Comparison of ENCODE assay signal across 9 mouse cellular contexts in genomic region chr7:30492765-30493164, GRCm38 (mm10). TPM values are rescaled to one million over a fixed set of nuclear protein-coding genes. Genes with fewer than 3 reads are reported as not detected.
DNase-seq lines count a peak whose midpoint lies in the region; ATAC-seq and TF ChIP-seq lines count a peak whose summit lies in the region.
"Had no signal": no experiment of that assay in that cellular context is flagged by ENCODE, and none has a peak within 500 bp of the region (broad histone marks: within the 10 kb centered on the region; RNA-seq: fewer than 3 reads in every experiment).

No protein-coding gene starts in this region.

- H3K4me2 ChIP-seq in heart, embryonic 11.5 days: no peak overlapping the region
- H3K4me2 ChIP-seq in hindbrain, postnatal 0 days (ENCODE audit: low read depth, low read length): no peak overlapping the region
- no peak overlapping the region for H3K4me2 ChIP-seq in midbrain, postnatal 0 days (ENCODE audit: low read depth, low read length, poor library complexity, severe bottlenecking)
- H3K4me2 ChIP-seq: neural tube, embryonic 13.5 days had no signal

- 19% methylated on average over 4 of the region's 4 CpGs for WGBS in heart, adult 2 months
- WGBS in heart, embryonic 11.5 days (ENCODE audit: insufficient replicate concordance): 24% methylated on average over 4 of the region's 4 CpGs
- 17% methylated on average over 4 of the region's 4 CpGs for WGBS in hindbrain, postnatal 0 days
- 14% methylated on average over 4 of the region's 4 CpGs for WGBS in midbrain, postnatal 0 days

- H3K79me2 ChIP-seq in heart, adult 2 months (replicated peaks; ENCODE audit: control insufficient read depth, insufficient read depth, low read length): no peaks in the 10 kb centered on the region

- ATAC-seq in heart, embryonic 11.5 days (replicated peaks; ENCODE audit: insufficient number of reproducible peaks, low FRiP score, low TSS enrichment): no peak
- ATAC-seq in hindbrain, postnatal 0 days: peak; percentile 46; the same call in 1 of the 2 replicates
- no peak for ATAC-seq in midbrain, postnatal 0 days (ENCODE audit: low FRiP score)

- TF ChIP-seq CTCF in heart, adult 2 months (IDR thresholded peaks at IDR 0.05): peak; percentile 93
- TF ChIP-seq CTCF in hindbrain, postnatal 0 days (IDR thresholded peaks at IDR 0.05; ENCODE audit: low read depth): peak; percentile 85
- TF ChIP-seq CTCF in midbrain, postnatal 0 days (IDR thresholded peaks at IDR 0.05): peak; percentile 81
- TF ChIP-seq CTCF in testis, adult 2 months (IDR thresholded peaks at IDR 0.05; ENCODE audit: control insufficient read depth, insufficient read depth, insufficient replicate concordance, low read depth, low read length): peak; percentile 75; the same call in 1 of the 2 replicates

- intact Hi-C loops in heart, adult 2 months (cut with DNase I): loop anchor here (2.0 to 5.0 kb wide), 2 partner anchors 50 to 120 kb away; no protein-coding TSS in a partner anchor
- intact Hi-C loops in left cerebral cortex, postnatal 10 days (cut with DNase I): no loop called here

- H3K9me3 ChIP-seq in heart, embryonic 11.5 days (replicated peaks; ENCODE audit: control insufficient read depth, low read length): no peaks in the 10 kb centered on the region
- no peaks in the 10 kb centered on the region for H3K9me3 ChIP-seq in hindbrain, postnatal 0 days (ENCODE audit: low read length)
- no peaks in the 10 kb centered on the region for H3K9me3 ChIP-seq in midbrain, postnatal 0 days (ENCODE audit: low read length)
- H3K9me3 ChIP-seq: neural tube, embryonic 13.5 days had no signal

- no peak overlapping the region for H3K9ac ChIP-seq in heart, adult 2 months (ENCODE audit: low read depth, low read length)
- no peak overlapping the region for H3K9ac ChIP-seq in heart, embryonic 11.5 days (ENCODE audit: low read depth, low read length)
- no peak overlapping the region for H3K9ac ChIP-seq in hindbrain, postnatal 0 days (replicated peaks; ENCODE audit: low read length)
- no peak overlapping the region for H3K9ac ChIP-seq in midbrain, postnatal 0 days (replicated peaks; ENCODE audit: low read length, poor library complexity, severe bottlenecking)
- H3K9ac ChIP-seq: neural tube, embryonic 13.5 days had no signal

- no peak for TF ChIP-seq EP300 in heart, adult 2 months (IDR thresholded peaks at IDR 0.05; ENCODE audit: insufficient read depth, low read depth, low read length)

- no peaks in the 10 kb centered on the region for H3K27me3 ChIP-seq in heart, adult 2 months (ENCODE audit: control insufficient read depth, insufficient read depth, low read length)
- H3K27me3 ChIP-seq in heart, embryonic 11.5 days (ENCODE audit: control insufficient read depth, insufficient read depth, low read length): peaks cover 10% of the 10 kb centered on the region
- no peaks in the 10 kb centered on the region for H3K27me3 ChIP-seq in hindbrain, postnatal 0 days (ENCODE audit: insufficient read depth, low read length)
- no peaks in the 10 kb centered on the region for H3K27me3 ChIP-seq in midbrain, postnatal 0 days (ENCODE audit: insufficient read depth, low read length)
- no peaks in the 10 kb centered on the region for H3K27me3 ChIP-seq in testis, adult 2 months (ENCODE audit: control insufficient read depth, insufficient read depth, low read length)
- H3K27me3 ChIP-seq: neural tube, embryonic 13.5 days had no signal

- peak; percentile 63 to 83 for DNase-seq in heart, adult 2 months
- DNase-seq in adrenal gland, adult 18-20 months (ENCODE audit: low spot score in 2 of 2): peak; percentile 73 to 84
- peak; percentile 88 for DNase-seq in embryo, embryonic 10.5 days (ENCODE audit: low spot score)
- peak; percentile 82 for DNase-seq in hindbrain, postnatal 0 days (ENCODE audit: low spot score)
- DNase-seq in left cerebral cortex, postnatal 10 days (ENCODE audit: extremely low spot score in 1 of 2, low spot score in 2 of 2): peak; percentile 61 to 77
- peak; percentile 75 for DNase-seq in midbrain, postnatal 0 days (ENCODE audit: low spot score)

- H3K4me3 ChIP-seq in heart, adult 2 months: no peak overlapping the region
- H3K4me3 ChIP-seq in heart, embryonic 11.5 days (ENCODE audit: low read depth, low read length): no peak overlapping the region
- H3K4me3 ChIP-seq in hindbrain, postnatal 0 days (ENCODE audit: low read length): no peak overlapping the region
- no peak overlapping the region for H3K4me3 ChIP-seq in midbrain, postnatal 0 days (ENCODE audit: low read depth, low read length)
- H3K4me3 ChIP-seq in testis, adult 2 months (ENCODE audit: control insufficient read depth, low read depth, low read length): no peak overlapping the region
- H3K4me3 ChIP-seq: neural tube, embryonic 13.5 days had no signal

- no peaks in the 10 kb centered on the region for H3K36me3 ChIP-seq in heart, adult 2 months (ENCODE audit: control insufficient read depth, insufficient read depth, low read length)
- H3K36me3 ChIP-seq in heart, embryonic 11.5 days (ENCODE audit: control insufficient read depth, insufficient read depth, low read length): no peaks in the 10 kb centered on the region
- no peaks in the 10 kb centered on the region for H3K36me3 ChIP-seq in hindbrain, postnatal 0 days (ENCODE audit: insufficient read depth, low read length)
- no peaks in the 10 kb centered on the region for H3K36me3 ChIP-seq in midbrain, postnatal 0 days (ENCODE audit: insufficient read depth, low read length)
- no peaks in the 10 kb centered on the region for H3K36me3 ChIP-seq in testis, adult 2 months (ENCODE audit: control insufficient read depth, insufficient read depth, low read length)
- H3K36me3 ChIP-seq: neural tube, embryonic 13.5 days had no signal

- no peak for TF ChIP-seq POLR2A in heart, adult 2 months (IDR thresholded peaks at IDR 0.05; ENCODE audit: insufficient read depth, low read depth, low read length)
- TF ChIP-seq POLR2A in testis, adult 2 months (IDR thresholded peaks at IDR 0.05; ENCODE audit: control insufficient read depth, low read depth, low read length): no peak

- no peak overlapping the region for H3K27ac ChIP-seq in heart, adult 2 months
- H3K27ac ChIP-seq in heart, embryonic 11.5 days (ENCODE audit: low read depth, low read length): no peak overlapping the region
- no peak overlapping the region for H3K27ac ChIP-seq in hindbrain, postnatal 0 days
- no peak overlapping the region for H3K27ac ChIP-seq in midbrain, postnatal 0 days (ENCODE audit: low read depth, low read length)
- H3K27ac ChIP-seq in testis, adult 2 months (ENCODE audit: control insufficient read depth, insufficient read depth, low read depth, low read length): no peak overlapping the region
- H3K27ac ChIP-seq: neural tube, embryonic 13.5 days had no signal

- H3K4me1 ChIP-seq in heart, adult 2 months (ENCODE audit: control insufficient read depth, insufficient read depth, low read length): no peaks in the 10 kb centered on the region
- H3K4me1 ChIP-seq in heart, embryonic 11.5 days (ENCODE audit: control insufficient read depth, insufficient read depth, low read length): no peaks in the 10 kb centered on the region
- H3K4me1 ChIP-seq in hindbrain, postnatal 0 days (ENCODE audit: insufficient read depth, low read length): no peaks in the 10 kb centered on the region
- H3K4me1 ChIP-seq in midbrain, postnatal 0 days (ENCODE audit: insufficient read depth, low read length): no peaks in the 10 kb centered on the region
- peaks cover 14% of the 10 kb centered on the region for H3K4me1 ChIP-seq in testis, adult 2 months (ENCODE audit: control insufficient read depth, insufficient read depth, low read length)
- H3K4me1 ChIP-seq: neural tube, embryonic 13.5 days had no signal

RNA-seq across cellular contexts. Expression of gene Prodh2, which starts 0.7 kb away (rescaled TPM):
- not detected for total RNA-seq in heart, adult 2 months (2021)
- 0.23 TPM in 1 of 2 replicates, not detected in the other for polyA plus RNA-seq in heart, adult 2 months (2012; rRNA removed)
- polyA plus RNA-seq in heart, embryonic 11.5 days (2014; fragmentation: Nextera tagmentation; extraction: Ambion mirVana): 0.37 TPM in 1 of 2 replicates, not detected in the other
- 1 to 10 TPM in 1 of 2 experiments, not detected in 1; 1.2 TPM for total RNA-seq in adrenal gland, adult 18-20 months (2021)
- total RNA-seq in hindbrain, postnatal 0 days (2014; rRNA removed): not detected in 2 replicates
- polyA plus RNA-seq in hindbrain, postnatal 0 days (2015; fragmentation: Nextera tagmentation; extraction: Ambion mirVana): 0.24 TPM in 1 of 2 replicates, not detected in the other
- total RNA-seq in left cerebral cortex, postnatal 10 days (2021): under 1 TPM in 1 of 2 experiments, not detected in 1; 0.67 TPM
- not detected in 2 replicates for total RNA-seq in midbrain, postnatal 0 days (2014; rRNA removed)
- polyA plus RNA-seq in midbrain, postnatal 0 days (2015; fragmentation: Nextera tagmentation; extraction: Ambion mirVana): not detected in 2 replicates
- polyA plus RNA-seq in testis, adult 2 months (2012; rRNA removed): 0.10 TPM in 1 of 2 replicates, not detected in the other
- polyA plus RNA-seq: neural tube, embryonic 13.5 days had no signal

RNA-seq across cellular contexts. Expression of gene Nphs1, which starts 34.6 kb away (rescaled TPM):
- not detected for total RNA-seq in heart, adult 2 months (2021)
- polyA plus RNA-seq in heart, adult 2 months (2012; rRNA removed): 0.04 TPM in 1 of 2 replicates, not detected in the other
- polyA plus RNA-seq in heart, embryonic 11.5 days (2014; fragmentation: Nextera tagmentation; extraction: Ambion mirVana): 0.10 and 0.37 TPM in 2 replicates
- total RNA-seq in adrenal gland, adult 18-20 months (2021): not detected
- total RNA-seq in hindbrain, postnatal 0 days (2014; rRNA removed): 2.3 and 2.4 TPM in 2 replicates
- 0.50 and 1.0 TPM in 2 replicates for polyA plus RNA-seq in hindbrain, postnatal 0 days (2015; fragmentation: Nextera tagmentation; extraction: Ambion mirVana)
- under 1 TPM; 0.26 to 0.32 TPM for total RNA-seq in left cerebral cortex, postnatal 10 days (2021)
- 0.33 TPM in 1 of 2 replicates, not detected in the other for total RNA-seq in midbrain, postnatal 0 days (2014; rRNA removed)
- polyA plus RNA-seq in midbrain, postnatal 0 days (2015; fragmentation: Nextera tagmentation; extraction: Ambion mirVana): 0.11 TPM in 1 of 2 replicates, not detected in the other
- polyA plus RNA-seq in testis, adult 2 months (2012; rRNA removed): 0.07 and 0.12 TPM in 2 replicates

RNA-seq across cellular contexts. Expression of gene Kirrel2, which starts 35.3 kb away (rescaled TPM):
- not detected for total RNA-seq in heart, adult 2 months (2021)
- not detected in 2 replicates for polyA plus RNA-seq in heart, adult 2 months (2012; rRNA removed)
- 1.5 and 3.7 TPM in 2 replicates for polyA plus RNA-seq in heart, embryonic 11.5 days (2014; fragmentation: Nextera tagmentation; extraction: Ambion mirVana)
- total RNA-seq in adrenal gland, adult 18-20 months (2021): not detected
- 10.7 and 14.7 TPM in 2 replicates for total RNA-seq in hindbrain, postnatal 0 days (2014; rRNA removed)
- polyA plus RNA-seq in hindbrain, postnatal 0 days (2015; fragmentation: Nextera tagmentation; extraction: Ambion mirVana): 4.4 and 5.8 TPM in 2 replicates
- 1 to 10 TPM; 1.2 to 4.9 TPM for total RNA-seq in left cerebral cortex, postnatal 10 days (2021)
- 0.99 and 4.9 TPM in 2 replicates for total RNA-seq in midbrain, postnatal 0 days (2014; rRNA removed)
- 0.32 and 0.43 TPM in 2 replicates for polyA plus RNA-seq in midbrain, postnatal 0 days (2015; fragmentation: Nextera tagmentation; extraction: Ambion mirVana)
- polyA plus RNA-seq in testis, adult 2 months (2012; rRNA removed): 0.31 TPM in 1 of 2 replicates, not detected in the other

RNA-seq across cellular contexts. Expression of gene Arhgap33, which starts 42.1 kb away (rescaled TPM):
- under 1 TPM; 0.34 to 0.37 TPM for total RNA-seq in heart, adult 2 months (2021)
- polyA plus RNA-seq in heart, adult 2 months (2012; rRNA removed): 2.3 and 3.0 TPM in 2 replicates
- 6.0 and 7.2 TPM in 2 replicates for polyA plus RNA-seq in heart, embryonic 11.5 days (2014; fragmentation: Nextera tagmentation; extraction: Ambion mirVana)
- total RNA-seq in adrenal gland, adult 18-20 months (2021): 1 to 10 TPM; 1.8 to 2.7 TPM
- total RNA-seq in hindbrain, postnatal 0 days (2014; rRNA removed): 55.7 and 59.7 TPM in 2 replicates
- 64.8 and 73.1 TPM in 2 replicates for polyA plus RNA-seq in hindbrain, postnatal 0 days (2015; fragmentation: Nextera tagmentation; extraction: Ambion mirVana)
- total RNA-seq in left cerebral cortex, postnatal 10 days (2021): 100 to 1,000 TPM; 259 to 264 TPM
- 67.0 and 68.2 TPM in 2 replicates for total RNA-seq in midbrain, postnatal 0 days (2014; rRNA removed)
- polyA plus RNA-seq in midbrain, postnatal 0 days (2015; fragmentation: Nextera tagmentation; extraction: Ambion mirVana): 113 TPM in 2 replicates
- polyA plus RNA-seq in testis, adult 2 months (2012; rRNA removed): 136 TPM in 2 replicates

RNA-seq across cellular contexts. Expression of gene Aplp1, which starts 47.4 kb away (rescaled TPM):
- total RNA-seq in heart, adult 2 months (2021): 1 to 10 TPM; 3.2 to 3.5 TPM
- polyA plus RNA-seq in heart, adult 2 months (2012; rRNA removed): 3.6 and 6.2 TPM in 2 replicates
- polyA plus RNA-seq in heart, embryonic 11.5 days (2014; fragmentation: Nextera tagmentation; extraction: Ambion mirVana): 34.9 and 37.8 TPM in 2 replicates
- 10 to 100 TPM; 31.8 to 40.6 TPM for total RNA-seq in adrenal gland, adult 18-20 months (2021)
- 840 and 852 TPM in 2 replicates for total RNA-seq in hindbrain, postnatal 0 days (2014; rRNA removed)
- polyA plus RNA-seq in hindbrain, postnatal 0 days (2015; fragmentation: Nextera tagmentation; extraction: Ambion mirVana): 617 and 682 TPM in 2 replicates
- 100 to 1,000 TPM; 937 to 959 TPM for total RNA-seq in left cerebral cortex, postnatal 10 days (2021)
- total RNA-seq in midbrain, postnatal 0 days (2014; rRNA removed): 923 and 924 TPM in 2 replicates
- 811 and 814 TPM in 2 replicates for polyA plus RNA-seq in midbrain, postnatal 0 days (2015; fragmentation: Nextera tagmentation; extraction: Ambion mirVana)
- polyA plus RNA-seq in testis, adult 2 months (2012; rRNA removed): 15.1 and 15.6 TPM in 2 replicates
